Mouse (Mus musculus) intestine, embryonic 16.5 days (tissue): ENCODE results near the gene Izumo4. TPM values are rescaled to one million over a fixed set of nuclear protein-coding genes. Genes with fewer than 3 reads are reported as not detected.

Source experiments
- ATAC-seq: fragments of 200-750 bp; cut with Nextera tagmentation; 2 replicates; pipeline ENCODE4 v1.8.0; 2017; ENCODE audit warnings: moderate TSS enrichment, moderate library complexity
- H3K27ac ChIP-seq: fragments of 300-500 bp; sonication (generic); 2 replicates; pipeline ENCODE4 v1.5.1; 2014; ENCODE audit warnings: mild to moderate bottlenecking, low read length
- H3K27me3 ChIP-seq: fragments of 300-500 bp; sonication (generic); replicated peaks from 2 replicates; pipeline ENCODE4 v1.6.1; 2014; ENCODE audit warnings: low read length, control low read depth, mixed read lengths; ENCODE audit not compliant: control insufficient read depth, insufficient read depth
- H3K36me3 ChIP-seq: fragments of 300-500 bp; sonication (generic); 2 replicates; pipeline ENCODE4 v1.6.1; 2014; ENCODE audit warnings: low read length, control low read depth; ENCODE audit not compliant: control insufficient read depth, insufficient read depth
- H3K4me1 ChIP-seq: fragments of 300-500 bp; sonication (generic); 2 replicates; pipeline ENCODE4 v1.6.1; 2014; ENCODE audit warnings: low read length, control low read depth, mixed read lengths; ENCODE audit not compliant: control insufficient read depth, insufficient read depth
- H3K4me2 ChIP-seq: fragments of 300-500 bp; sonication (generic); 2 replicates; pipeline ENCODE4 v1.6.1; 2014; ENCODE audit warnings: low read depth, low read length, control low read depth
- H3K4me3 ChIP-seq: fragments of 300-500 bp; sonication (generic); 2 replicates; pipeline ENCODE4 v1.5.1; 2014; ENCODE audit warnings: mild to moderate bottlenecking, low read length
- H3K9ac ChIP-seq: fragments of 300-500 bp; sonication (generic); 2 replicates; pipeline ENCODE4 v1.6.1; 2014; ENCODE audit warnings: low read depth, low read length
- H3K9me3 ChIP-seq: fragments of 300-500 bp; sonication (generic); 2 replicates; pipeline ENCODE4 v1.6.1; 2016; ENCODE audit warnings: low read length, control low read depth; ENCODE audit not compliant: control insufficient read depth
- WGBS: fragments of 180-500 bp; shearing (Covaris S2); extraction: QIAGEN DNeasy Blood & Tissue Kit; methylation state at CpG from one replicate; pipeline ENCODE4 v1.1.7; 2014; 5-methylcytosine and 5-hydroxymethylcytosine counted together
- polyA plus RNA-seq: library from polyadenylated mRNA; unstranded; fragments of >200 nt; fragmentation: Nextera tagmentation; extraction: Ambion mirVana; gene quantifications from 2 replicates; pipeline ENCODE4 v1.2.1, GENCODE M21; 2015

Izumo4 gene
- polyA plus RNA-seq, 1 experiment from 2014 or later, result 25.0 TPM

- Histone ChIP-seq H3K4me3 (no peak overlapping the region), H3K9me3 (no peaks in the 10 kb centered on the region), H3K4me1 (peaks cover 33% of the 10 kb centered on the region), H3K27me3 (no peaks in the 10 kb centered on the region), H3K36me3 (peaks cover 4% of the 10 kb centered on the region; the same call in 1 of the 2 replicates), H3K9ac (no peak overlapping the region), H3K27ac (peak overlapping the region; percentile 24), H3K4me2 (no peak overlapping the region)
- no peak for ATAC-seq
- 63% methylated on average over 5 of the region's 5 CpGs for WGBS
Observed at GRCm38 (mm10) chr10:80736731-80737130, 34.7 kb downstream of the Izumo4 start.

GRCm38 (mm10) chr10:80738657-80739056 is 36.7 kb downstream of the Izumo4 start:
- Histone ChIP-seq H3K36me3 (peaks cover 4% of the 10 kb centered on the region; the same call in 1 of the 2 replicates), H3K4me1 (peaks cover 37% of the 10 kb centered on the region), H3K9me3 (no peaks in the 10 kb centered on the region), H3K27ac (no peak overlapping the region), H3K4me3 (no peak overlapping the region), H3K4me2 (no peak overlapping the region), H3K27me3 (no peaks in the 10 kb centered on the region), H3K9ac (no peak overlapping the region)
- WGBS, result 72% methylated on average over 1 of the region's 1 CpGs
- ATAC-seq, result no peak

GRCm38 (mm10) chr10:80741146-80741545 is 39.2 kb downstream of the Izumo4 start:
- Histone ChIP-seq H3K4me3 (peak overlapping the region; percentile 99), H3K9me3 (no peaks in the 10 kb centered on the region), H3K27me3 (no peaks in the 10 kb centered on the region), H3K4me2 (peak overlapping the region; percentile 93), H3K36me3 (no peaks in the 10 kb centered on the region), H3K27ac (peak overlapping the region; percentile 77), H3K4me1 (peaks cover 40% of the 10 kb centered on the region), H3K9ac (peak overlapping the region; percentile 98)
- ATAC-seq, result no peak
- WGBS, result 17% methylated on average over 5 of the region's 5 CpGs

GRCm38 (mm10) chr10:80741634-80742179 is 39.7 kb downstream of the Izumo4 start:
- H3K4me3 ChIP-seq, result peak overlapping the region; percentile 99
- no peaks in the 10 kb centered on the region for H3K9me3 ChIP-seq
- WGBS, result under 1% methylated on average over 46 of the region's 46 CpGs
- peak overlapping the region; percentile 77 for H3K27ac ChIP-seq
- peaks cover 37% of the 10 kb centered on the region for H3K4me1 ChIP-seq
- no peaks in the 10 kb centered on the region for H3K27me3 ChIP-seq
- H3K9ac ChIP-seq, result peak overlapping the region; percentile 98
- ATAC-seq, result peak; percentile 2; the same call in 1 of the 2 replicates
- no peaks in the 10 kb centered on the region for H3K36me3 ChIP-seq
- peak overlapping the region; percentile 93 for H3K4me2 ChIP-seq

- peak within 1 kb of the TSS; percentile 99 for H3K4me3 ChIP-seq
- H3K36me3 ChIP-seq, result no peaks in the 10 kb centered on the region
- H3K27me3 ChIP-seq, result no peaks in the 10 kb centered on the region
- peak within 1 kb of the TSS; percentile 98 for H3K9ac ChIP-seq
- peak within 1 kb of the TSS; percentile 77 for H3K27ac ChIP-seq
- peaks cover 33% of the 10 kb centered on the region for H3K4me1 ChIP-seq
- 1% methylated on average over 25 of the region's 25 CpGs for WGBS
- peak within 1 kb of the TSS; percentile 93 for H3K4me2 ChIP-seq
- H3K9me3 ChIP-seq, result no peaks in the 10 kb centered on the region
- peak; percentile 99 for ATAC-seq
Observed at GRCm38 (mm10) chr10:80742180-80742978, 40.4 kb downstream of the Izumo4 start, which contains the start of gene Ap3d1. TSS of gene Ap3d1 (minus strand) at chr10:80742264.

GRCm38 (mm10) chr10:80744262-80744661 is 42.3 kb downstream of the Izumo4 start:
- Histone ChIP-seq H3K4me2 (no peak overlapping the region), H3K36me3 (no peaks in the 10 kb centered on the region), H3K9me3 (no peaks in the 10 kb centered on the region), H3K9ac (no peak overlapping the region), H3K4me3 (no peak overlapping the region), H3K27me3 (no peaks in the 10 kb centered on the region), H3K27ac (no peak overlapping the region), H3K4me1 (peaks cover 25% of the 10 kb centered on the region)
- no peak for ATAC-seq
- WGBS, result 40% methylated on average over 5 of the region's 5 CpGs

- Histone ChIP-seq H3K4me3 (no peak overlapping the region), H3K27ac (no peak overlapping the region), H3K36me3 (no peaks in the 10 kb centered on the region), H3K9me3 (no peaks in the 10 kb centered on the region), H3K9ac (no peak overlapping the region), H3K27me3 (no peaks in the 10 kb centered on the region), H3K4me2 (no peak overlapping the region), H3K4me1 (peaks cover 18% of the 10 kb centered on the region)
- 12% methylated on average over 3 of the region's 3 CpGs for WGBS
- no peak for ATAC-seq
Observed at GRCm38 (mm10) chr10:80747410-80747809, 45.4 kb downstream of the Izumo4 start.

GRCm38 (mm10) chr10:80748609-80749008 is 46.6 kb downstream of the Izumo4 start:
- H3K4me1 ChIP-seq, result peaks cover 17% of the 10 kb centered on the region
- H3K27me3 ChIP-seq, result no peaks in the 10 kb centered on the region
- H3K27ac ChIP-seq, result no peak overlapping the region
- H3K9ac ChIP-seq, result no peak overlapping the region
- H3K36me3 ChIP-seq, result no peaks in the 10 kb centered on the region
- WGBS, result 10% methylated on average over 6 of the region's 6 CpGs
- no peak overlapping the region for H3K4me2 ChIP-seq
- H3K9me3 ChIP-seq, result no peaks in the 10 kb centered on the region
- no peak for ATAC-seq
- H3K4me3 ChIP-seq, result no peak overlapping the region

- 5% methylated on average over 16 of the region's 16 CpGs for WGBS
- H3K9ac ChIP-seq, result peak overlapping the region; percentile 20
- peak; percentile 19; the same call in 1 of the 2 replicates for ATAC-seq
Observed at GRCm38 (mm10) chr10:80751188-80751832, 49.3 kb downstream of the Izumo4 start.

More at GRCm38 (mm10) chr10:80751188-80751832, 49.3 kb downstream of the Izumo4 start:
- peak overlapping the region; percentile 86 for H3K27ac ChIP-seq
- peaks cover 18% of the 10 kb centered on the region for H3K4me1 ChIP-seq
- H3K4me3 ChIP-seq, result peak overlapping the region; percentile 41
- no peaks in the 10 kb centered on the region for H3K36me3 ChIP-seq
- H3K9me3 ChIP-seq, result no peaks in the 10 kb centered on the region
- no peaks in the 10 kb centered on the region for H3K27me3 ChIP-seq
- H3K4me2 ChIP-seq, result peak overlapping the region; percentile 57
